Mouse (Mus musculus): ENCODE results near the gene Itpkb.

DNA sequence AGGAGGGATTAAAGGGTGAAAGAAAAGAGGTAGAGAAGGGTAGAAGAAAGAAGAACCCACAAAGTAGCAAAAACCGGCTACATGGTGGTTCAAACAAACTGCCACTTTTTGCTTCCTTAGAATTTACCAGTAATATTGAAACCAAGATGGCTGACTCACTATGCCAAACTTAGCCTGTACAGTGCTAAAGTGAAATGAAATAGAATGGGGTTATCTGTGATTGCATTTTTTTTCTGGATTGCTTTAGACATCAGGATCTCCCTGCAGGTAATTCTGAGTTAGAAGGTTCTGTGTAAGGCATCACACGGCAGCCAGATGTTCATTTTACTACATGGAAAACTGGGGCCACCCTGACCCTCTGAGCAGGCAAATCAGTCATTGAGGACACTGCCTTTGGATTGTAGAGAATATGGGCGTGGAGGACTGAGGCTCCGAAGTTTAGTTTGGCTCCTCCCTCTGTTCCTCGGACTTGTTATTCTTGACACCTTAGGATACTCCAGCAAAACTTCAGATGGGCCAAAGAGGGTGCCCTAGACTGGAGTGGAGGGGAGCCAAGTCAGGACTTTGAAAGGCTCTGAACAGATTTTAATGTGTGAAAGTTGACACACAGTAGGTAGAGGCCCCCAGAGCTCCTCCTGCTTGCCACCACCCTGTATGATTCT lies 62.0 kb downstream of the Itpkb start:
- no peak for TF ChIP-seq CTCF (IDR thresholded peaks at IDR 0.05; ENCODE audit: low read depth, low read length)
- no peak for TF ChIP-seq POLR2A (IDR thresholded peaks at IDR 0.05; ENCODE audit: borderline replicate concordance, low read depth, low read length)
